Mouse (Mus musculus) heart, postnatal 14 days (tissue): ENCODE measurements around the gene Fat1. TPM values are rescaled to one million over a fixed set of nuclear protein-coding genes. Genes with fewer than 3 reads are reported as not detected.

Source experiments
- DNase-seq, 2 experiments: peaks; one replicate each; pipeline ENCODE4 v3.0.0; 2021 to 2022
- intact Hi-C: fragments of 180-260 bp; cut with DNase I; formaldehyde crosslinking; loops from one replicate; pipeline ENCODE4 v1.15.1; 2025
- total RNA-seq, 2 experiments: library from RNA; stranded (reverse); gene quantifications; 2 replicates each; pipeline ENCODE4 v1.2.3; 2021

Fat1 gene
- total RNA-seq, 2 experiments from 2014 or later, result 23.6 to 24.9 TPM

GRCm38 (mm10) chr8:44960455-44960854 lies 25.2 kb downstream of the Fat1 start:
- intact Hi-C loops, result no loop called here
- no peak for DNase-seq

DNA sequence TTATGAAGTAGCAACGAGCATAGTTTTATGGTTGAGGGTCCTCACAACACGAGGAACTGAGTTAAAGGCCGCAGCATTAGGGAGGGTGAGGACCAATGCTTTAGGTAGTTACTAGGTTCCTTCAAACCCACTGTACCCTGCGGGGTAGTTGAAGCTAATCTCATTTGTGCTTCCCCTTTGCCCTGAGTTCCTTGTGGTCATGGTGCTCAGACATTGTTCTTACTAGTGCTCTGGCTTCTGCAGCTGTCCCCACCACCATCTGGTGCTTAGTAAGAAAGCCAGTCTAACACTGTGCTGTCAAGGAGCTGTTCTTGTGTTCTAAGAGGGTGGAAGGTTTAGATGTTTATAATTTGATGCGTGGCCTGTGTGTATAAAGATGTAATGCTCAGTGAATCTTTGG lies 25.7 kb downstream of the Fat1 start:
- intact Hi-C loops, result no loop called here
- DNase-seq, result no peak

DNA sequence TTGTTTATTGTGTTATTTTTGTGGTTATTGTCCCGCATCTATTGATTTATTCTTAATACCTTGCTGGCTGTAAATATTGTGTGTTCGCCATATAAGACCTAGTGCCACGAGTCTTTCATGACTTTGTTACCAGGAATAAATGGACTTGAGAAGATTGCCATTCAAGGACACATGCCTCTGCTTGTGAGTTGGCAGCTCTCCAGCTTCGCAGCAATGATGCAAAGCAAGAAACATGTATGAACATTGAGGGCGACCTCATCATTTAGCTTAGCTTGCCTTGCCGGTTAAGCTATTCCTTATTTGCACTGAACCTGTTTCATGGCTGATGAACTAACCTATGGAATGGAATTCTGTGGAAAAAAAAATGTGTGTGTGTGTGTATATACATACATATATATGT lies 26.2 kb downstream of the Fat1 start:
- no peak for DNase-seq
- intact Hi-C loops, result no loop called here

- DNase-seq, result no peak
- intact Hi-C loops, result no loop called here
Observed at GRCm38 (mm10) chr8:44962572-44963231, 27.5 kb downstream of the Fat1 start.

- intact Hi-C loops, result no loop called here
- no peak for DNase-seq
Observed at GRCm38 (mm10) chr8:44967521-44968039, 32.3 kb downstream of the Fat1 start.

- no peak for DNase-seq
- intact Hi-C loops, result no loop called here
Observed at GRCm38 (mm10) chr8:44970093-44970492, 34.8 kb downstream of the Fat1 start.

- DNase-seq, result no peak
- intact Hi-C loops, result no loop called here
Observed at GRCm38 (mm10) chr8:44971346-44971745, 36.1 kb downstream of the Fat1 start.

GRCm38 (mm10) chr8:44971964-44972363 lies 36.7 kb downstream of the Fat1 start:
- intact Hi-C loops, result no loop called here

GRCm38 (mm10) chr8:44975113-44975512 lies 39.9 kb downstream of the Fat1 start:
- intact Hi-C loops, result no loop called here
- no peak for DNase-seq

More at GRCm38 (mm10) chr8:44971964-44972363, 36.7 kb downstream of the Fat1 start:
- no peak for DNase-seq

DNA sequence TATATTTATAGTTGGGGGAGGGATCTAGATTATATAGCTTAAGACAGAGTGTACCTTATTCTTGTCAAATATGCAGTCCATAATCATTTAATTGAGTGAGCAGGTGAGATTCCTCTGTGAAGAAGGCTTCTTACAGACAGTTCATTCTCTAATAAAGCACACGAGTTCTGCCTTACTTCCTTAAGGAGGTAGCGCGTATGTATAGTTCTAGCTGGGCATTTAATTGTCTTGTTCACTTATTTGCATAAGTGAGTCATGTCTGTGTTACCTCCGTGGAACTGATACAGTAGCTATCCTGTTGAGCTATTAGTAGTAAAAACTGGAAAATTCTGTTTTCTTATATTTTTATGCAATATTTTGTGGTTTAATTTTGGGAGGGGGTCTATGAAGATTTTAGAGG lies 40.4 kb downstream of the Fat1 start:
- intact Hi-C loops, result no loop called here
- DNase-seq, result no peak

- intact Hi-C loops, result no loop called here
- DNase-seq, result no peak
Observed at GRCm38 (mm10) chr8:44978622-44979021, 43.4 kb downstream of the Fat1 start.

GRCm38 (mm10) chr8:44979245-44979644 lies 44.0 kb downstream of the Fat1 start:
- DNase-seq, result no peak
- intact Hi-C loops, result no loop called here

- intact Hi-C loops, result no loop called here
- peak; percentile 62 to 72 for DNase-seq
Observed at GRCm38 (mm10) chr8:44980030-44980429, 44.8 kb downstream of the Fat1 start.

DNA sequence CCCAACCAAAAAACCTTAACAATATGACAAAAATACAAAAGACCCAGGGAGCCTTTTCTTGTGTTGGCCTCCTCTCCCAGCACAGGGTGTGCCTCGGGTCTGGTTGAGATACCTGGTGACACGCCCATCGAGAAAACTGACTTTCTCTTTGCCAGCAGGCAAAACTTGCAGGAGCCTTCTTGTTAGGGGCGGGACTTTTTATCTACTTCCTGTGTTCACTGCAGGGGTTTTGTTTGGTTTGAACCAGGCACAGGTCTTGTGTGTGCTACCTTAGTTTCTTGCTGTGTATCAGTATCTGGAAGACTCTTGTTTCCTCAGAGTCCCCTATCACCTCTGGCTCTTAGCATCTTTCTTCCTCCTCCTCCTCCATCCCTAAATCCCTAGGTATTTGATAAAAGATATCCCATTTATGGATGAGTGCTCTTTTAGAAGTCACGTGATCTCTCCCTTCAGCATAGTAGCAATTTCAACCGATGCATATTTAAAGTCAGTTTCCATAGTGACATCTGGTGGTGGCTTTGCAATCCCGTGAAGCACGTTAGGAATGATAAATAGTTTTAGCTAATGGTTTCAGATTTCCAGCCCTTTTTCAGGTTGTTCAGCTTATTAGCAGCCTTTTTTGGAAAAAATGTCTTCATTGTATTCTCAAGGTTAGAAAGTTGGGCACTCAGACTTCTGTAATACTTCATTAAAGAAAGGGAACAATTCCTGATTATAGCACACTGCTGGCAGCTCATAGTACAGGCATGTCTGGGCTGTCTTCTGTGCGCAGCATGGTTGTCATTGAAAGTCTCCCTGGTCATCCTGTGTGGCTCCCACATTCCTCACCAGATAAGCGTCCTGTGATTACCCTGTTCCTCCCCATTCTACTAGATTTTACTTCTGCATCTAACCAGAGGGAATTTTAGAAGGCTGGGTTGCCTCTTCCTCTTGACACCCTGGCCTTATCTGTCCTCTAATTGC lies 50.4 kb downstream of the Fat1 start:
- intact Hi-C loops, result loop anchor here (2.0 kb wide), 1 partner anchor 47 kb away; no protein-coding TSS in a partner anchor

GRCm38 (mm10) chr8:44991700-44992487 lies 56.6 kb downstream of the Fat1 start:
- DNase-seq, result no peak
- intact Hi-C loops, result no loop called here

More for the DNA sequence above, 50.4 kb downstream of the Fat1 start:
- DNase-seq, result no peak

DNA sequence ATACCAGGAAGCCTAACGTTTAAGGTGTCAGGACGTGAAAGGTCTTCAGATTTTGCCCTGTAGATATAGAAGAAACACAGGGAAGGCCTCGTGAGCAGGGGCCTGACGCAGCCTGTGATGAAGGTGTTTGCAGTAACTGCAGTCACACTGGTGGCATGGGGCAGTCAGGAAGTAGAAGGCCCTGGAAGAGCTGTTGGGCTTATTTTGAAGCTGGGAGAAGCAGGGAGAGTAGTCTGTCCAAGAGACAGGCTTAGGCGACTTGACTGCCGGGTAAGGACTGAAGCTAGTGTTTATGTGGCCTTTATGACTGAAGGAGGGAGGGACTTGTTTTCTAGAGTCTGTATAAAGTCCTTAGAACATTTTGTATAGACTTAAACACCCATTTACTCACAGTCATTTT lies 57.4 kb downstream of the Fat1 start:
- no peak for DNase-seq
- intact Hi-C loops, result no loop called here

GRCm38 (mm10) chr8:44993376-44993775 lies 58.1 kb downstream of the Fat1 start:
- no peak for DNase-seq
- intact Hi-C loops, result no loop called here

DNA sequence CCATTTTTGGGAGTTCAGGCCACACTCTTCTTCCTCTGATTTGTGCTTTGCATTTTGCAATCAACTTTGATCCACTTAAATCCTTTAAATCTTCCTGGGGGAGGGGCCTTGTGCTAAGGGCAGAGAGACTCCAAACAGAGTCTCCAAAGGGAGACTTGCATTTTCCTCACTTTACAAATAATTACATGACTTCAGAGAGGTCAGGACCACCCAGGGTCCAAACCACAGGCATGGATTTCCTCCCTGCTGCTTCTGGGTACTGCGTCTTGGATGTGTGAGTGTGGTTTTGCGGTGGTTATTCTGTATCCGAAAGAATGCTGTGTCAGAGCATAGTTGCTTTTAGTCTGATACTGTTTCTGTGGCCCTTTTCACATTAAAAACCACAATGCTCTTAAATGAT lies 61.2 kb downstream of the Fat1 start:
- DNase-seq, result no peak
- intact Hi-C loops, result no loop called here

GRCm38 (mm10) chr8:44997321-44997720 lies 62.1 kb downstream of the Fat1 start:
- DNase-seq, result no peak
- intact Hi-C loops, result no loop called here

GRCm38 (mm10) chr8:44997829-44998228 lies 62.6 kb downstream of the Fat1 start:
- intact Hi-C loops, result loop anchor here (1.0 kb wide), 1 partner anchor 61 kb away; no protein-coding TSS in a partner anchor
- no peak for DNase-seq
